Mouse (Mus musculus) liver, embryonic 11.5 days (tissue): ENCODE results near the gene Baiap2l2. TPM values are rescaled to one million over a fixed set of nuclear protein-coding genes. Genes with fewer than 3 reads are reported as not detected.
"Not testable (repeated sequence)": the region's sequence is repeated elsewhere in the genome, so short reads cannot be mapped to it uniquely, and the experiment has no call there.

Experiments used
- ATAC-seq: fragments of 200-750 bp; cut with Nextera tagmentation; replicated peaks from 2 replicates; pipeline ENCODE4 v1.8.0; 2017; ENCODE audit warnings: moderate number of reproducible peaks, mild to moderate bottlenecking, moderate TSS enrichment, moderate library complexity; ENCODE audit not compliant: low FRiP score
- DNase-seq: peaks from one replicate; pipeline ENCODE4 v3.0.0-alpha.2; 2017; ENCODE audit warnings: low spot score
- H3K27ac ChIP-seq: fragments of 300-500 bp; sonication (generic); 2 replicates; pipeline ENCODE4 v1.5.1; 2014; ENCODE audit warnings: mild to moderate bottlenecking, low read depth, low read length, control low read depth
- H3K27me3 ChIP-seq: fragments of 300-500 bp; sonication (generic); replicated peaks from 2 replicates; pipeline ENCODE4 v1.6.1; 2014; ENCODE audit warnings: low read length, mixed read lengths; ENCODE audit not compliant: control insufficient read depth, insufficient read depth
- H3K36me3 ChIP-seq: fragments of 300-500 bp; sonication (generic); 2 replicates; pipeline ENCODE4 v1.6.1; 2014; ENCODE audit warnings: mild to moderate bottlenecking, low read length, moderate library complexity, mixed read lengths; ENCODE audit not compliant: control insufficient read depth, insufficient read depth
- H3K4me1 ChIP-seq: fragments of 300-500 bp; sonication (generic); replicated peaks from 2 replicates; pipeline ENCODE4 v1.6.1; 2014; ENCODE audit warnings: low read length, mixed read lengths; ENCODE audit not compliant: control insufficient read depth, insufficient read depth
- H3K4me2 ChIP-seq: fragments of 300-500 bp; sonication (generic); 2 replicates; pipeline ENCODE4 v1.6.1; 2014; ENCODE audit warnings: mild to moderate bottlenecking, control low read depth, moderate library complexity
- H3K4me3 ChIP-seq: fragments of 300-500 bp; sonication (generic); 2 replicates; pipeline ENCODE4 v1.5.1; 2014; ENCODE audit warnings: low read depth, low read length, control low read depth
- H3K9ac ChIP-seq: fragments of 300-500 bp; sonication (generic); 2 replicates; pipeline ENCODE4 v1.6.1; 2014; ENCODE audit warnings: low read depth, low read length, control low read depth
- H3K9me3 ChIP-seq: fragments of 300-500 bp; sonication (generic); 2 replicates; pipeline ENCODE4 v1.6.1; 2016; ENCODE audit warnings: low read length, inconsistent platforms, mixed read lengths; ENCODE audit not compliant: control insufficient read depth
- WGBS: fragments of 180-500 bp; shearing (Covaris S2); extraction: QIAGEN DNeasy Blood & Tissue Kit; methylation state at CpG from one replicate; pipeline ENCODE4 v1.1.7; 2014; 5-methylcytosine and 5-hydroxymethylcytosine counted together
- polyA plus RNA-seq: library from polyadenylated mRNA; unstranded; fragments of >200 nt; fragmentation: Nextera tagmentation; extraction: Ambion mirVana; gene quantifications from 2 replicates; pipeline ENCODE4 v1.2.1, GENCODE M21; 2014

Baiap2l2 gene
- polyA plus RNA-seq, 1 experiment from 2014 or later = 4.6 TPM

DNA sequence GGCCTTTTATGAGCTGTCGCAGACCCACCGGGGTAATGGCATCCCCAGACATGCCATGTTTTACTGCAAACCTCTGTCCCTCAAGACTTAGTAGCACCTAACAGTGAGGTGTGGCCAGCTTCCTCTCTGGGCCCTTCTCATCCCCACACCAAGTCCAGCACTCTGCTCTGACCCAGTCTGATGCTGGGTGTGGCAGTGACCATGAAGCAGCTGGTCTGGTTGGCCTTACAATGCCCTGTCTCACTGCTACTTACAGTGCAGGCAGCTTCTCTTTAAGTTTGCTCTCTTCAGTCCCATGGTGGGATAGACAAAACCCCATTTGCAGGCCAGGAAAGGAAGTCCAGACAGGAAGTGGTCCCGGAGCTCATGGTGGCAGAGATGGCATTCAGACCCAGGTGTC is 40.0 kb downstream of the Baiap2l2 start:
- no peaks in the 10 kb centered on the region for H3K9me3 ChIP-seq
- H3K36me3 ChIP-seq = peaks cover 24% of the 10 kb centered on the region; the same call in 1 of the 2 replicates
- no peak overlapping the region for H3K9ac ChIP-seq
- no peak overlapping the region for H3K27ac ChIP-seq
- 79% methylated on average over 3 of the region's 3 CpGs for WGBS
- no peak overlapping the region for H3K4me3 ChIP-seq
- peaks cover 6% of the 10 kb centered on the region; the same call in 1 of the 2 replicates for H3K27me3 ChIP-seq
- peaks cover 4% of the 10 kb centered on the region for H3K4me1 ChIP-seq
- no peak overlapping the region for H3K4me2 ChIP-seq
- no peak for ATAC-seq
- DNase-seq = no peak

DNA sequence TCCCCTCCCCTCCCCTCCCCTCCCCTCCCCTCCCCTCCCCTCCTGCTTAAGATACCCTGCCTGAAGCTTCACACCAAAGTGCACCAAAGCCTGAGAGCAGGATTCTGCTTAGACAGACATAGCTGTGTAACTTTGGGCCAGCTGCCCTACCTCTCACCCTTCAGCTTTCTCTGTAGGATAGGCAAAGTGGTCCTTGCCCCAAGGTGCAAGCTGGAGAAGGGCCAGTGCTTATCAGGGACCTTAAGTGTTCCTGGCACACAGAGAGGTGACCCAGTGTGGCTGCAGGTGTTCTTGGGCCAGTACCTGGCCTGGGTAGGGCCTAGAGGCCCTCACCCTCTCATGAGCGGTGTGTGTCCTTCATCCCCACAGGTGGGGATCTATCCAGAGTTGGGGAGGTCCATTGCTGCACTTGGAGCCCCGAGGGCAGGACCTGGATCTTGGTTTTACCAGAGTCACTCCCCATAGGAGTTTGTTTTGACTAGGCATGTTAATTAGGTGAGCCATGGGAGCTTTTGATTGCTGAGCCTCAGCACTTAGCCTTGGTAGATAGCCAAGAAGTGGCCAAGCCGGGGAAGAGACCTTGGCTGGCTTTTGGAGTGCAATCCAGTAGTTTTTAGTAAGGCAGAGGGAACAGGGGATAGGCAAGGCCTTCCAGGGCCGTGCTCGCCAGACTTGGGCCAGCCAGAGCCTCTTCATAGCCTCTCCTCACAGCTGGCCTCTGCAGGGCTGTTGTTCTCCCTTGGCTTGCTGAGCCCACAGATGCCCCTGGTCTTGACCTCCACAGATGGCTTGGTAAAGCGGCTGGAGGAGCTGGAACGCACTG is 41.1 kb downstream of the Baiap2l2 start:
- no peaks in the 10 kb centered on the region for H3K9me3 ChIP-seq
- no peak overlapping the region for H3K27ac ChIP-seq
- ATAC-seq (no peak), DNase-seq (no peak)
- H3K4me1 ChIP-seq = peaks cover 4% of the 10 kb centered on the region
- no peak overlapping the region for H3K4me3 ChIP-seq
- 80% methylated on average over 7 of the region's 7 CpGs for WGBS
- H3K9ac ChIP-seq = no peak overlapping the region
- peaks cover 30% of the 10 kb centered on the region; the same call in 1 of the 2 replicates for H3K36me3 ChIP-seq
- no peaks in the 10 kb centered on the region for H3K27me3 ChIP-seq
- H3K4me2 ChIP-seq = no peak overlapping the region

DNA sequence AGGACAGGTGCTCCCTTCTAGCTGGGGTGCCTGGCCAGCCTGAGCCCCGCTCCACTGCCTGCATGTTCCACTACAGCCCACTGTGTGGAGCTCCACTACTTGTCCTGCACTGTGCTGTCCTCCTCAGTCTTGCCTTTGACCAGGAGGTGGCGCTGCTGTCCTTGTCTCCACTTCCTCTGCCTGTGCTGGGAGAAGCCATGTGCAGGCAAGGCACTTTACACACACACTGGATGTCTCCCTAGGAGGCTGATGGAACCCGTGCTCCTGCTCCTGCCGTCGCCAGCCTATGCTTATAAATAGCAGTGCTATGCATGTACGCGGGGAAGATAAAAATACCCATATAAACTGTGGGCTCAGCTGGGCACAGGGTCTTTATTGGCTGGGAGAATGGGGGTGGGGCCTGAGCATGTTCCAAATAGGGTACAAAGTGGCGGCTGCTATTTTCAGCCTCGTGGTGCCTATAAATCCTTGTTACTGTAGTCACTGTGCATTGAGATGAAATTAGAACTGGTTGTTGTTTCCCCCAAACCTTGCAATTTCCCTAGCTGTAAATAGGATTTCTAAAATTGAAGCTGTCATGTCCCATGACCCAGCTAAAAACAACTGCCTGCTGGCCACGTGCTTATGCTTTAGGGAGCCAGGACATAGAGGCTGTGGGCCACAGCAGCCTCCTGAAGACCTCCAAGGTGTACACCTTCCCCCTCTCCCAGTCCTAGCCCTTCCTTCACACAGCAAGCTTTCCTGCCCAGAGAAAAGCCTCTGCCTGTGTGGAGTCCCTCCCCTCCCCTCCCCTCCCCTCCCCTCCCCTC is 41.9 kb downstream of the Baiap2l2 start:
- H3K4me2 ChIP-seq = no peak overlapping the region
- H3K36me3 ChIP-seq = peaks cover 30% of the 10 kb centered on the region; the same call in 1 of the 2 replicates

DNA sequence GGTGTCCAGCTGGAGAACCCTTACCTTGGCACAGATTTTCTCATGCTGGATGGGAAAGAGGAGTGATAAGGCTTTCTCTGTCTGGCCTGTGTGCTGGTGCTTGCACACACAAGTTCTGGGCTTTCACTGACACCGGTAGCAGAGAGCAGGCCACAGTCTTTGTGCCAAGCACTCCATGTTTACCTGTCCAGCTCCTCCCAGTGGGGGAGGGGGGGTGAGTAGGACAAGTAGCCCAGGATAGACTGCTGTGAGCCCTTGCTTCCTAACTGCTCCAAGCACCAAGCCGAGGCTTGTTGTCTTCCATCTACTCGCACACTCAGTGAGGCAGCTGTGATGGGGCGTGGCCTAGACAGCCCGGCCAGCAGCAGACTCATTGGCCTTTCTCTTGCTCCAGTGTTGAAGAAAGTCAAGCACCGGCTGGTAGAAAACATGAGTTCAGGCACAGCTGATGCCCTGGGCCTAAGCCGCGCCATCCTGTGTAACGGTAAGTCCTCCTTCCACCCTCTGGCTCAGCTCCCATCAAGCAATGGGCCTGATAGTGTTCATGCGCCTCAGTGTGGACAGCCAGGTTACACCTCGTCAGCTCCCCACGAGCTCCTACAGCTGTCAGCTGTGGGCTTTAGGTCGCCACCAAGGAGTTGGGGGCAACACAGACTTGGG is 42.6 kb downstream of the Baiap2l2 start:
- H3K27ac ChIP-seq = no peak overlapping the region
- H3K9ac ChIP-seq = no peak overlapping the region
- H3K36me3 ChIP-seq = peaks cover 30% of the 10 kb centered on the region; the same call in 1 of the 2 replicates
- H3K4me1 ChIP-seq = peaks cover 4% of the 10 kb centered on the region
- no peaks in the 10 kb centered on the region for H3K27me3 ChIP-seq
- no peaks in the 10 kb centered on the region for H3K9me3 ChIP-seq
- no peak for DNase-seq
- peak; percentile 58 for ATAC-seq
- H3K4me3 ChIP-seq = no peak overlapping the region
- WGBS = 75% methylated on average over 13 of the region's 13 CpGs
- H3K4me2 ChIP-seq = no peak overlapping the region

More for the DNA sequence above, 41.9 kb downstream of the Baiap2l2 start:
- no peak overlapping the region for H3K27ac ChIP-seq
- H3K4me3 ChIP-seq = no peak overlapping the region; the same call in 1 of the 2 replicates
- H3K9ac ChIP-seq = peak overlapping the region; percentile 31; the same call in 1 of the 2 replicates
- no peaks in the 10 kb centered on the region for H3K27me3 ChIP-seq
- DNase-seq (peak; percentile 93), ATAC-seq (peak; percentile 96)
- peaks cover 4% of the 10 kb centered on the region for H3K4me1 ChIP-seq
- 21% methylated on average over 10 of the region's 10 CpGs for WGBS
- no peaks in the 10 kb centered on the region for H3K9me3 ChIP-seq

DNA sequence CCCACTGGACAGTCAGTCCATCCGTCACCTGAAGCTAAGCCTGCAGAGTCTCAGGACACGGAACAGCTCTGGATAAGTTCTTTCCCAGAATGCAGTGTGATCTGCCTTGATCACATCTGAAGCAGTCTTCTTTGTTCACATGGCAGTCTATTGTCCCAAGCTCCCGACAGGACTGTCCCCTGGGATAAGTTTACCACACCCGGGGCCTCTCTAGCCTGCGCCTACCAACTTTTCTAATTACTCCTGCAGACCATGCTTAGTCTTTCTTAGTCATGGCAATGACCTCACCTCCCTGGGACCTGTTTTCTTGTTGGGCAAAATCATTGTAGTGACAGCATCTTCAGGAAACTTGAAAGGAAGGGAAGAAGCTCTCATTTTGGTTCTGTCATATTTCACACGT is 47.3 kb downstream of the Baiap2l2 start:
- WGBS = 84% methylated on average over 6 of the region's 6 CpGs
- Histone ChIP-seq H3K4me2 (no peak overlapping the region), H3K27ac (no peak overlapping the region), H3K4me3 (no peak overlapping the region), H3K27me3 (no peaks in the 10 kb centered on the region), H3K9ac (no peak overlapping the region), H3K9me3 (no peaks in the 10 kb centered on the region), H3K4me1 (no peaks in the 10 kb centered on the region), H3K36me3 (peaks cover 25% of the 10 kb centered on the region)
- ATAC-seq = no peak
- no peak for DNase-seq

DNA sequence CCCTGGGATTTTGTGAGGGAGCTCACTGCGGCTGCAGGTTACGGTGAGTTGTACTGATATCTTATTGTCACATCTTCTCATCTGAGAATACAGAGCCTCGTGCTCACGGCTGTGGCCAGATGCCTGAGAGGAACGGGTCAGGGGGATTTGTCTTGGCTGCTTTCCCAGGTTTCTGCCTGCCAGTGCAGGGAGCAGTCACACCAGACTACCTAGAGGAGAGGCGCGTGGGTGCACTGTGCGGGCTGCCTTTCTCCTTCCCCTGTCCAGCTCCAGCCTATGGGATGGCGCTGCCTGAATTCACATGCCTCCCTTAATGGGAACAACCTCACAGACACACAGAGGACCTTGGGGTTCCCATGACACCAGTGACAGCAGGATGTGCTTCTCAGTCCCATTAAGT is 50.1 kb downstream of the Baiap2l2 start:
- H3K27me3 ChIP-seq = no peaks in the 10 kb centered on the region
- H3K9me3 ChIP-seq = no peaks in the 10 kb centered on the region
- H3K4me2 ChIP-seq = no peak overlapping the region
- DNase-seq (no peak), ATAC-seq (no peak)
- no peak overlapping the region for H3K9ac ChIP-seq
- no peaks in the 10 kb centered on the region for H3K4me1 ChIP-seq
- H3K4me3 ChIP-seq = no peak overlapping the region
- 86% methylated on average over 9 of the region's 9 CpGs for WGBS
- H3K36me3 ChIP-seq = peaks cover 19% of the 10 kb centered on the region
- H3K27ac ChIP-seq = no peak overlapping the region

DNA sequence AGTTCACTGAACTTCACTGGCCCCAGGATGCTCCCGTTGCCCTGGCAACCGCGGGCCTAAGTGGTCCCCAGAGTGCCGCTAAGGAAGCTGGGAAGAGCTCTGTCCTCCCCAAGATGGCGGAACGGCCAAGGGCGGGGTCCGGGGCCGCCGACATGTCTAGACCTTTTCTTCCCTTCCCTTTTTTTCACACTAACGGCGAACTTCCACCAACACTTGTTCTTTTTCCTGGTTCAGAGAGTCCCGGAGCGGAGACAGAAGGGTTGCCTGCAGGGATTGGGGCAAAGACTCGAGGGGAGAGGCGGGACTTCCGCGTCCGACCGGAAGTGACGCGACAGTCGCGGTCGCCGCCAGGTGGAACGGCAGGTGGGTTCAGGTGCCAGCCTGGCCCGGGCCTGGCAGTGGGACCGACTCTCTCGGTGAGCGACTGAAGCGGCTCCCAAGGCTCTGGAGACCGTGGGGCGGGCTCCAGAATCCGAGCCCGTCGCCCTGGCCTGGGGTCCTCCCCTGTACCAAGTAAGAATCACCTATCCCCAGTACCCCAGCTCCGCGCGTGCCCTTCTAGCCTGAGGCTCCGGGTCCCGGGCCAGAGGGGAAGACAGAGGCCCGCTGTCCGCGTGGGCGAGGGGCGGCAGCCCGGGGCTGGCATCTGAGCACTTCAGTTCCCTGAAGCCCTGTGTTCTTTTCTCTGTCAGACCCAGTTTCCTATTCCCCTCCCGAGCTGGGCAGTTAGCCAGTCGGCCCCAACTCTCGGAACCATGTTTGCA is 56.1 kb downstream of the Baiap2l2 start, which contains the start of the genes Pick1 and Gm49486:
Pick1 (plus strand) TSS at position 116 of the 764 bp plus-strand sequence.
Gm49486 (plus strand) TSS at position 334 of the 764 bp plus-strand sequence.
- ATAC-seq (peak; percentile 85), DNase-seq (peak; percentile 87)
- Histone ChIP-seq H3K27ac (peak within 1 kb of the TSS; percentile 87), H3K4me1 (peaks cover 4% of the 10 kb centered on the region; the same call in 1 of the 2 replicates), H3K4me2 (peak within 1 kb of the TSS; percentile 98), H3K27me3 (no peaks in the 10 kb centered on the region), H3K9ac (peak within 1 kb of the TSS; percentile 90), H3K9me3 (no peaks in the 10 kb centered on the region), H3K4me3 (peak within 1 kb of the TSS; percentile 92), H3K36me3 (peaks cover 9% of the 10 kb centered on the region)
- 1% methylated on average over 51 of the region's 51 CpGs for WGBS

DNA sequence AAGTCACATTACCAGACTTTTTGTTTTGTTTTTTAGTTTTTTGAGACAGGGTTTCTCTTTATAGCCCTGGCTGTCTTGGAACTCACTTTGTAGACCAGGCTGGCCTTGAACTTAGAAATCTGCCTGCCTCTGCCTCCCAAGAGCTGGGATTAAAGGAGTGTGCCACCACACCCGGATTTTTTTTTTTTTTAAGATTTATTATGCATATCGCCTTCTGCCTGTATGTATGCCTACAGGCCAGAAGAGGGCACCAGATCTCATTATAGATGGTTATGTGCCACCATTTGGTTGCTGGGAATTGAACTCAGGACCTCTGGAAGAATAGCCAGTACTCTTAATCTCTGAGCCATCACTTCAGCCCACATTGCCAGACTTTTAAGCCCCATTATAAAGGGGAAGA is 59.6 kb downstream of the Baiap2l2 start:
- H3K27ac ChIP-seq, H3K4me3 ChIP-seq, DNase-seq, H3K9ac ChIP-seq, H3K9me3 ChIP-seq, ATAC-seq, H3K4me2 ChIP-seq, H3K4me1 ChIP-seq, H3K27me3 ChIP-seq, H3K36me3 ChIP-seq: not testable (repeated sequence)
- WGBS = 54% methylated on average over 2 of the region's 2 CpGs
